Mouse (Mus musculus) c-Kit-positive CD71-negative TER-119-negative erythroid progenitor cells, embryonic 14.5 days (primary cell): Measurements from ENCODE around the gene Sap30.
"Not testable (repeated sequence)": the region's sequence is repeated elsewhere in the genome, so short reads cannot be mapped to it uniquely, and the experiment has no call there.

Experiments used
- DNase-seq: peaks from one replicate; pipeline ENCODE4 v3.0.0-alpha.2; 2013; ENCODE audit warnings: low read depth

Sap30 gene

GRCm38 (mm10) chr8:57487441-57488155 is at the start of gene Sap30:
Gene Sap30 (minus strand): TSS chr8:57487860.
- DNase-seq = peak; percentile 95

- no peak for DNase-seq
Observed at GRCm38 (mm10) chr8:57536167-57536566, 48.5 kb upstream of the Sap30 start.

- DNase-seq = no peak
Observed at GRCm38 (mm10) chr8:57534495-57534894, 46.8 kb upstream of the Sap30 start.

GRCm38 (mm10) chr8:57533106-57533505 is 45.4 kb upstream of the Sap30 start:
- no peak for DNase-seq

GRCm38 (mm10) chr8:57532223-57532622 is 44.6 kb upstream of the Sap30 start:
- DNase-seq = no peak

- peak; percentile 87 for DNase-seq
Observed at GRCm38 (mm10) chr8:57530666-57531349, 43.1 kb upstream of the Sap30 start.

GRCm38 (mm10) chr8:57530238-57530637 is 42.6 kb upstream of the Sap30 start:
- DNase-seq = no peak

GRCm38 (mm10) chr8:57528036-57528435 is 40.4 kb upstream of the Sap30 start:
- no peak for DNase-seq

- DNase-seq = no peak
Observed at GRCm38 (mm10) chr8:57520186-57520786, 32.6 kb upstream of the Sap30 start.

- DNase-seq = no peak
Observed at GRCm38 (mm10) chr8:57517723-57518122, 30.1 kb upstream of the Sap30 start.

- DNase-seq = not testable (repeated sequence)
Observed at GRCm38 (mm10) chr8:57516685-57517084, 29.0 kb upstream of the Sap30 start.

GRCm38 (mm10) chr8:57513178-57513661 is 25.6 kb upstream of the Sap30 start:
- DNase-seq = not testable (repeated sequence)

GRCm38 (mm10) chr8:57512141-57513056 is 24.7 kb upstream of the Sap30 start:
- no peak for DNase-seq

GRCm38 (mm10) chr8:57511316-57512118 is 23.9 kb upstream of the Sap30 start, which contains the start of gene Hmgb2:
Gene Hmgb2 (plus strand): TSS chr8:57511907.
- DNase-seq = peak; percentile 99

GRCm38 (mm10) chr8:57510791-57511315 is 23.2 kb upstream of the Sap30 start:
- no peak for DNase-seq

- no peak for DNase-seq
Observed at GRCm38 (mm10) chr8:57508657-57509056, 21.0 kb upstream of the Sap30 start.

GRCm38 (mm10) chr8:57507556-57508063 is 19.9 kb upstream of the Sap30 start:
- DNase-seq = no peak

GRCm38 (mm10) chr8:57505500-57505899 is 17.8 kb upstream of the Sap30 start:
- not testable (repeated sequence) for DNase-seq

GRCm38 (mm10) chr8:57503641-57504040 is 16.0 kb upstream of the Sap30 start:
- peak; percentile 66 for DNase-seq

GRCm38 (mm10) chr8:57498847-57499511 is 11.3 kb upstream of the Sap30 start:
- DNase-seq = no peak
